Mouse (Mus musculus): ENCODE results near the gene Arhgef11.

The Arhgef11 gene

DNA sequence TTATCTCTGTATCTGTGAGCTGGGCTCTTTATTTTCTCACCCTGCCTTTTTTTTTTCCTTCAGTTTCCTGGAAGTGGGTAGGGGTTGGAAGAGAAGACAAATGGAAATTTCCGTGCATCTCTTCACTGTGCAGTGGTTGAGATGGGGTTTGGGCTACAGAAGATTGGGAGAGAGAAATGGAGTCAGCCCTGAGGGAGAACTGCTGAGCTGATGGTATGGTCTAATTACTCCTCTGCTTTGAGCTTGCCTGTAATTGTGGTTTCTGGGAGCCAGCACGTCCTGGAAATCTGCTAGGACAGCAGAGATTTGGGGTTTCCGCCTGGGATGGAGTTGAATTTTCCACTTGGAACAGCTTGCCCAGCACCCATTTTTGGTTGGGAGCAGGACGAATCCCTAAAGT, 43.1 kb downstream of the Arhgef11 start:
- in situ Hi-C loops (cut with MboI, MseI), result no loop called here

DNA sequence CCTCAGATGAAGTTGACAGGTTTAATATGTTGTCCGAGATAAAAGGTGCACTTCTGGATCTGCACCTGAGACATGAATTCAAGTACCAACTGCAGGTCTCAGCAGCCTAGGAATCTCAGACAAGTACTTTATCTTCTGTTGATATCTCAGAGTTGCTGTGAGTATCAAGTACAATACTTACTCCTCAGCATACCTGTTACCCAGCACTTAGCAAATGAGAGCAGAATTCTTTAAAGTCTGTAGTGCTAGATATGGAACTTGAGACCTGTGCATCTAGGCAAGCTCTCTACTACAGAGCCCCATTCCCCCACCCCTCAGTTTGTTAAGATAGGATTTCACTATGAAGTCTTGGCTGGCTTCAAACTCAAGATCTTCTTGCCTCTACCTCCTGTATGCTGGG, 43.9 kb downstream of the Arhgef11 start:
- in situ Hi-C loops (cut with MboI, MseI), result no loop called here

DNA sequence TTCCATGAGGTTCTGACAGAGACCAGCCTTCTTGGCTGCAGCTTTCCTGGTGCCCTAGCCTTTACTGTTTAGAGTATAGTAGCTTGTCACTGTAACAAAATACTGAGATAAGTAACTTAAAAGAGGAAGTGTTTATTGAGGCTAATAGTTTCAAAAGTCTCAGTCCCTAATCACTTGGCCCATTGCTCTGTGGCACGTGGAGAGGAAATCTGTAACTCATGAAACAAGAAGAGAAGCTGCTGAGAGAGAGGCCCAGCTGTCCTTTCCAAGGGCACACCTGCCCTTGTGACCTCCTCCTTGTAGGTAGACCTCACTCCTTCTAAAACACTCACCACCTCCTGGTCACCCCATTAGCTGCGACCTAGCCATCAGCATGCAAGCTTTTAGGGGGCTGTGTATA, 101.2 kb downstream of the Arhgef11 start:
- in situ Hi-C loops (cut with MboI, MseI), result no loop called here

DNA sequence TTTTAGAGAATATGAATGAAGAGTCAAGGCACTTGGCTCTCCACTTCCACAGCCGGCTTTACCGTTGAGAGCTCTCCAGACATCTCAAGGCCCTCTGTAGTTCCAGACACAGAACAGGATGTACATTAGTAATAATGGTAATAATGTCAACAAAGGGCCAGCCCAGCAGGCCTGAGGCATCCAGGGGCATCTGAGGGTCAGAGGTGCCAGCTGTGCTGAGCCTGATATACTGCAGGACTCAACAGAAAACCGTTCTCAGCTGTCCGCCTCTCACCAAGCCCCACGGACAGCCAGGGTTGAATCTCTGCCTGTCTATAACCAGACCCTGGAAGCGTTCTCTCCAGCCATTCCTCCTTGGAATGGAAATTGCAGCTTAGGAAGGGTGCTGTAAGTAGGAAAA, 107.2 kb downstream of the Arhgef11 start:
- in situ Hi-C loops (cut with MboI, MseI), result no loop called here

DNA sequence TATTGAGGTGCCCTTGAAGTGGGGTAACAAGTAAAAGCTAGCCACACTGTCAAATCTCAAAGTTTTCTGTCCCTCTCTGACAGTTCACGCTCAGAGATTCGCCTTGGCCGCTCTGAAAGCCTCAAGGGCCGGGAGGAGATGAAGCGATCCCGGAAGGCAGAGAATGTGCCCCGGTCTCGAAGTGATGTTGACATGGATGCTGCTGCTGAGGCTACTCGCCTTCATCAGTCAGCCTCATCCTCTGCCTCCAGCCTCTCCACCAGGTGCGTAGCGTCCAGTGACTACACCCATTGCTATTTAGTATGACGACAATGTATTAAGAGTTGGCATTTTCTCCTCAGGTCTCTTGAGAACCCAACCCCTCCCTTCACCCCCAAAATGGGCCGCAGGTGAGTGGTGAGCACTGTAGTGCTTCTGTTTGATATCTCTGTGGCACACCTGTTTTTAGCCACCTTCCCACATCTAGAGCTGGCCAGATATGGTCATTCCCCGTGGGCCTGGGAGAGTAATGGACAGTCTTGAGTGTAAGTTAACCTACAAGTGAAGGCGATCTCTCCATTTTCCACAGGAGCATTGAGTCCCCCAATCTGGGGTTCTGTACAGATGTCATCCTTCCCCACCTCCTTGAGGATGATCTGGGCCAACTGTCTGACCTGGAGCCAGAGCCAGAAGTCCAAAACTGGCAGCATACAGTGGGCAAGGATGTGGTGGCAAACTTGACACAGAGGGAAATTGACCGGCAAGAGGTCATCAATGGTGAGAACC, 108.2 kb downstream of the Arhgef11 start:
- in situ Hi-C loops (cut with MboI, MseI), result no loop called here

DNA sequence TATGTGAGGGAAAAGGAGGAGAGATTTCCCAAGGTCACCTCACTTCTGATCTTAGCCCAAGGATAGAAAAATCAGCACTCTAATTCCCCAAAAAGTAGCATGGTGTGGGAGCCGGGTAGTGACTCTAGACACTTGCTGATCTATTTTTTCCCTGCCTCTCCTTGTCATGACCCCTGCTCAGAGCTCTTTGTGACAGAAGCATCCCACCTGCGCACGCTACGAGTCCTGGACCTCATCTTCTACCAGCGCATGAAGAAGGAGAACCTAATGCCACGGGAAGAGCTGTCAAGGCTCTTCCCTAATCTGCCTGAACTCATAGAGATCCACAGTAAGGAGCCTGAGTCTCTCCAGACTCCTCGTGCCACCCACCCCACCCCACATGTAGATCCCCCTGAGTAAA, 108.8 kb downstream of the Arhgef11 start:
- in situ Hi-C loops (cut with MboI, MseI), result no loop called here

DNA sequence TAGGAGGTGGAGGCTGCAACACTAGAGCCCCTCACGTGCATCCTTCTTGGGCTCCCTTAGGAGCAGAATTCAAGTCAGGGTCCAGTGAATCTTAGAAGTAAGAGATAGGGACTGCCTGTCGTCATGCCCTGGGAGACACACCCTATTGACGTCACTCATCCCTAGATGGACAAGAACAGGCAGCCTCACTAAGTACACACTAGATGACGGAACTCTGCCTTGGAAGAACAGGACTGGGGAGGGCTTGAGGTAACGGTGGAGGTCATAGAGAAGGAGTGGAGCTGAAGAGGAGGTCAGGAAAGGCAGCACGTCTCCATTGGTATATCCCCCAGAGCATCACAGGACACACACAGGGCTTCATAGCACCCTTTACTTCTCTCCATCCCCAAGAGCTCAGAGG, 111.3 kb downstream of the Arhgef11 start:
- in situ Hi-C loops (cut with MboI, MseI), result no loop called here

DNA sequence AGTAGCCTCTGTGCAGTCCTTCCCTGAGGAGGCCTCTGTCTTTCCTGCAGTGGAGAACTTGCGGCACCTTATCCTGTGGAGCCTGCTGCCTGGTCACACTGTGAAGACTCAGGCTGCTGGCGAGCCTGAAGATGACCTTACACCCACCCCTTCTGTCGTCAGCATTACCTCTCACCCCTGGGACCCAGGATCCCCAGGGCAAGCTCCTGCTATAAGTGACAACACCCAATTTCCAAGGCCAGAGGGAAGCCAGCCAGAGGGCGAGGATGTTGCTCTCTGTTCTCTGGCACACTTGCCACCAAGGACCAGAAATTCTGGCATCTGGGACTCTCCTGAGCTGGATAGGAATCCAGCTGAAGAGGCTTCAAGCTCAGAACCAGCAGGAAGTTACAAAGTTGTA, 115.7 kb downstream of the Arhgef11 start:
- in situ Hi-C loops (cut with MboI, MseI), result no loop called here

DNA sequence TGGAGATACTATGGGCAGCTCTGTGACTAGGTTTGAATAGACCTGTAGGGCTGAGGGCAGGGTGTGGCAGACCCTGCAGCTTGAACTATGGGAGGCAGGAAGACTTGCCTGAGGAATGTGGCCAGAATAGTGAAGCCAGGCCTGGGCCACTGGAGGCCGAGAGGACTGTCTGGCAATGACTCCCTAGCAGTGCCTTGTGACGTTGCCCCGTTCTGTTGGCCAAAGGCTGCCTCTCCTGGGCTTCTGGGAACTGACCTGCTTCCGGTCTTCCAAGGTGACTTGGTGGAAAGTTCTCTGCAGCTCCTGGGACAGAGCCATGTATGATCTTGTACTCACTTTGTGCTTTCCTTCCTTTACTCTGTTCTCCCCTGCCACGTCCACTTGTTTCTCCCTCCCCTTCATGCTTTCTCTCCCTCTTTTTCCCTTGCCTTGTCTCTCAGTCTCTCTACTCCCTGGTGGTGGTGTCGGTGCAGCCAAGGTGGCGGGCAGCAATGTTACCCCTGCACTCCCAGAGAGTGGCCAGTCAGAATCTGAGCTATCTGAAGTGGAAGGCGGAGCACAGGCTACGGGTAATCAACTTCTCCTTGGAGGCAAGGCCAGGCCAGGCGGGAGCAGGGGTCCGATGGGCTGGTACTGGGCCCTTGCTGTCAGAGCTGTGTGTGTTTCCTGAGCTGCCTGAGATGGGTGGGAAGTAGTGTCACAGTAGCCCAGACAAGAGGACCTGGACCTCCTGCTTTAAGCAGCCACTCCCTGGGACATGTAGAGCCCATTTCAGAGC, 116.8 kb downstream of the Arhgef11 start:
- in situ Hi-C loops (cut with MboI, MseI), result no loop called here

DNA sequence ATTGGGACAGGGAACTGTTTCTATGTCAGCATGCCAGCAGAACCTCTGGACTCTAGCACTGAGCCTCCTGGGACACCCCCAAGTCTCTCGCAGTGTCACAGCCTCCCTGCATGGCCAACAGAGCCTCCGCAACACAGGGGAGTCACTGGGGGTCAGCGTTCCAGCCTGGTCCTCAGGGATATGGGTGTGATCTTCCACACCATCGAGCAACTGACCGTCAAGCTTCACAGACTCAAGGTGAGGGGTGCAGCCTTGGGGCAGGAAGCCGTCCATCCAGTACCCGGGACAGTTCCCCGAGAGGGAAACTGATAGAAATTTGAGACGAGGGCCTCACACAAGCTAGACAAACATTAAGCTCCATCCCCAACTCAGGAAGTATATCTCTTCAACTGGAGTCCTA, 118.0 kb downstream of the Arhgef11 start:
- in situ Hi-C loops (cut with MboI, MseI), result no loop called here

DNA sequence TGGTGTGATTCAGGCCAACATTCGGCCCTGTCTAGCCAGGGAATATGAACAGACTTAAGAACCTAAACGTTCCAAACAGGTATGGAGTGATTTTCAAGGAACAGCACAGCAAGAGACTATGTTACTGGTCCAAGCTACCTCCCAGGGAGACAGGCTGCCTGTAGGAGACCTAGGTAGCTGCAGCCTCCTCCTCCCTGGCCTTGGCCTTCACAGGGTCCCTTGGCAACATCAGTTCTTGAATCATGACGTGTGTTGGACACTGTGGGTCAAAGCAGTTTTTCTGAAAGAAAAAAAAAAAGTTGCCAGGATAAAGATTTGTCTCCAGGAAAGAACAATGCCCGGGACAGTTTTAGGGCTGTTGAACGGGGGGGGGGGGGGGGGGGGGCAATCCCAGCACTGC, 121.5 kb downstream of the Arhgef11 start:
- in situ Hi-C loops (cut with MboI, MseI), result no loop called here

DNA sequence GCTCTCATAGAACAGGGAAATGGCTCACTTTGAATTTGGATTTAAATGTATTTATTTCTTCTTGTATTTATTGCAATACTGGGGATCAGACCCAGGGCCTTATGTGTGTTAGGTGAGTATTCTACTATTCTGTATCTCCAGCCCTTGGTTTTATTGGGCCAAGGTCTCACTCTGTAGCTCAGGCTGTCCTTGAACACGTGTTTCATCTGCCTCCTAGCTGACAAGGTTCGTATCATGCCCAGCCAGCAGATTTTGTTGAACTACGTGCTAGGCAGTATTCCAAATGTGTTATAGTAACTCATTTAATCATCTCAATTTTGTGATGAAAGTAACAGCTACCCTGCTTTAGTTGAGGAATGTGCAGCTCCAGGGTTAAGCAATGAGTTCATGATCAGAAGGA, 124.7 kb downstream of the Arhgef11 start:
- in situ Hi-C loops (cut with MboI, MseI), result no loop called here

DNA sequence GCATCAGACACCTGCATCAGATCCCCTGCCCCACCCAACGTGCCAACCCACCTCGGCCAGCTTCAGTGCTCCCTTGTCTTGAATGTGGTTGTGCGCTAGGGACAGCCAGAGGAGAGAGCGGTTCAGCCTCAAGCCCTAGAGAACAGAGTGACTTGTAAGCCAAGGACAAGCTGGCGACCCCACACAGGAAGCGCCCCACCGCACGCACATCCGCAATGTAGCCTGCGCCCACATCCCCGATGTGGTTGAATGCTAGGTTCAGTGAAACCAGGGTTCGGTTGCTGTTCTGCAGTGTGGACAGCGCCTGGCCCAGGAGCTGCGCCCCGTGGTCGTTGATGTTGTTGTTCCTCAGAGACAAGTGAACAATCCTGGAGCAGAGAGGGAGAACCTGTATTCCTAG, 125.4 kb downstream of the Arhgef11 start:
- in situ Hi-C loops (cut with MboI, MseI), result no loop called here

DNA sequence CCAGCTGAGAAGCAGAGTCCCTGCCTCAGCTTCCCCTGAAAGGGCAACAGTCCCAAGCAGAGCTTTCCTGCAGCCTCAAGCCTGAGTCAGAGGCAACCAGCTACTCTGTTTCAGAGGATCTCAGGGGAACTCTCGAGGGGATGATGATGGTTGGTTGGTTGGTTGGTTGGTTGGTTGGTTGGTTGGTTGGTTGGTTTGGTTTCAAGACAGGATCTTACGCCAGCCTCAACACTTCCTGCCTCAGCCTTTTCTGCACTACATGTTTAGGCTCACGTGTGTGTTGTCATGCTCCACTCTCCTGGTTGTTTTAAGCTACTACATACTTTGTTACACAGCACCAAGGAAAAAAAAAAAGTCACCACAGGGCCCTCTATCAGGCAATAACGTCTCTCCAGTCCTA, 126.6 kb downstream of the Arhgef11 start:
- in situ Hi-C loops (cut with MboI, MseI), result no loop called here

DNA sequence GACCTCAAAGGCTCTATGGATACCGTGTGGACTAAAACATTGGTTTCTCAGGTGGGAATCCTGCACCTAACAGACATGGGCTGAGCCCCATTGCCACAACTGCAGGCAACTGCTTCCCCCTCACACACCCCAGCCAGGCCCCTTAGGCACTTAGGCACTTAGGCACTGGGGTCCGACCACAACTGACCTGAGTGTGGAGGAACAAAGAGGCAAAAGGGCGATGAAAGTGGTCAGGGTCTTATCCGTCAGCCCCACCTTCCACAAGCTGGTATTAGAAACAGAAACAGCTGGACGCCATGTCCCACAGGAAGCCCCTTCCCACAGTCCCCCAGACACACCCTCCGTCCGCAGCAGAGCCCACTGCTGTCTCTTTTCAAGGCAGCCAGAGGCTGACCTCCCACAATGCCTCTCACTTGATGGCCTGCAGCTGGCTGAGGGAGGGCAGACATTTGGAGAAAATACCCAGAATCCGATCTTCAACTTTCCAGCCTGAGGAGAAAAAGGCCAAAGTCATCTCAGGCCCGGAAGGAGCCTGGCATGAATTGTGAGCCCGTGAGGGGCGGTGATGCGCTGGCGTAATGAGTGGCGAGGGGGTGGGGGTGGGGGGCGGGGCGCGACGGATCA, 127.8 kb downstream of the Arhgef11 start:
- in situ Hi-C loops (cut with MboI, MseI), result no loop called here

DNA sequence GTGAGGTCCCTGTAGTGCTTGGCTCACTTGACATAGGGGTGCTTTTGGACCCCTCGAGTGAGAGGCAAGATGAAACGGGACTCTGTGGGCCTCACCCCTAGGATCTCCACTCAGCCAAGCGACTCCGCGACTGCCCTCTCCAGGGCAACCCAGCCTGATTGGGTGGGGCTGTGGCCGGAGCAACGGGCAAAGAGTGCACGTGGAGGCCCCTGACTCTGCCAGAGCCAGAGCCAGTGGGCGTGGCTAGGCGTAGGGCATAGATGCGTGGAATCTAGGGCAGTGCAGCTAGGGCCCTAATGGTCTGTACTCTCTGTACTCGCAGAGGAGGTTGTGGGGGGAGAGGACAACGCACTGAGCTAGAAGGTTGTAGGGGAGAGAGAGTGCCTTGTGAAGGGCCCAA, 131.1 kb downstream of the Arhgef11 start, which contains the start of gene Lrrc71:
Gene Lrrc71 (minus strand): TSS at position 195 of the 400 bp plus-strand sequence.
- in situ Hi-C loops (cut with MboI, MseI), result no loop called here

DNA sequence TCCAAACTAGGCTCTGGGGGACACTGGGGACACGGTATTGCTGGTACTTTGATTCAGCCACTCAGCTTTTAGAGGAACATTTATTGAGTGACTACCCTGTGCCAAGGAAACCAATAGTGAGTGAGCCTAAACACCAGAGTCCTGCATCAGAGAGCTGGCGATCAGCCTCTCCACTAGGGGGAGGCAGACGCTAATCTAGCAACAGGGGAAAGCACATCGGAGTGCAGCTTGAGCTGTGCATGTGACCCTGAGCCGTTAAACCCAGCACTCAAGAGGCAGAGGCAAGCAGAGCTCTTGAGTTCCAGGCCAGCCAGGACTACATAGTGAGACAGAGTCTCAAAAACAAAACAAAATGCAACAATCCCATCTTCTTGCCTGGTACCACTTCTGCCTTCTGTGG, 131.7 kb downstream of the Arhgef11 start:
- in situ Hi-C loops (cut with MboI, MseI), result no loop called here

DNA sequence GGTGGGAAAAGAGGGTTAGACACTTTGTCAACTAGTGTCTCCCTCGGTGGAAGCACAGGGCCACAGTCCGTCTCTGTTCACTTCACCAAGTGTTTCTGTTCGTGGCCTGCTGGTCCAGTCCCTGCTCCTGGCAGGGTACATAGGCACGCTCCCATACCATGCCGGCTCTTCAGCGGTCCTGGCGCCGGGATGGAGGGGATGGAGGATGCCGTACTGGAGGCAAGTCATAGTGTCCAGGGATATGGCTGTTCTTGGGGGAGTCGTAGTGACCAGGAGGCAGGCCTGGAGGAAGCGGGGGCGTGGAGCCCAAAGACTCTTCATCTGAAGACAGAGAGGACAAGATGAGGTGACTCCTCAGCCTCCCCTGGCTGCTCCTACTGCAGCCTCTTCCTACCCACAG, 132.6 kb downstream of the Arhgef11 start:
- in situ Hi-C loops (cut with MboI, MseI), result no loop called here

DNA sequence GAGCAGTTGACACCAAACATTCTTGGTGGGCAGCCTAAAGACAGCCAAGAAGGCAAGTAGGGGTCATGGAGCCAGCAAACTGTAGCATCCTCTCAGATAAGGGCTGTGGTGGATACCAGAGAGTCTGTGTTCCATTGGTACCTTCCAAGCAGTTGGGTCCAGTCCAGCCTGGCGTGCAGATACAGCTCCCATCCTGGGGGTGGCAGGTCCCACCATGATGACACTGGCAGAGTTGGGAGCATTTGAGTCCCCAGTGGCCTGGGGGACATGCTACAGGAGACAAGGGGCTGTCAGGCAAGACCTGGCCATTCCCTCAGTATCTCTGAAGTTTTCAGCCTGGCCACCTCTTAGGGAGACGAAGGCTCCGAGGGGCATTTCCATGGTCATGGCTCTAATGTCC, 135.2 kb downstream of the Arhgef11 start:
- in situ Hi-C loops (cut with MboI, MseI), result no loop called here

DNA sequence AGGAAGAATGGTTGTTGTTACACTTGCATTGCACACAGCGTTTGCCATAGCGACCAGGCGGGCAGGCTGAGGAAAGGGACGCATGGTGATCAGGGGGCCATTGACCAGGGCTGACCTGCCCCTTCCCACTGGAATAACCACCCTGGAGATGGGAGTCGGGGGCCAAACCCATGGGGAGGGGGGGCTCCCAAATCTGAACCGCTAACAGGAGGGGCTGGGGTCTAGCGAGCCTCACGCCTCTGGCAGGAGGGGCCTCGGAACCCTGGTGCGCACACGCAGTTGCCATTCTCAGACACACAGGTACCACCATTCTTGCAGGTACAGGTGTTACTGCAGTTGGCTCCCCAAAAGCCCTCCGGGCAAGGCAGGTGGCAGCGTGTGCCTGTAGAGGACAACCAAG, 136.5 kb downstream of the Arhgef11 start:
- in situ Hi-C loops (cut with MboI, MseI), result no loop called here

DNA sequence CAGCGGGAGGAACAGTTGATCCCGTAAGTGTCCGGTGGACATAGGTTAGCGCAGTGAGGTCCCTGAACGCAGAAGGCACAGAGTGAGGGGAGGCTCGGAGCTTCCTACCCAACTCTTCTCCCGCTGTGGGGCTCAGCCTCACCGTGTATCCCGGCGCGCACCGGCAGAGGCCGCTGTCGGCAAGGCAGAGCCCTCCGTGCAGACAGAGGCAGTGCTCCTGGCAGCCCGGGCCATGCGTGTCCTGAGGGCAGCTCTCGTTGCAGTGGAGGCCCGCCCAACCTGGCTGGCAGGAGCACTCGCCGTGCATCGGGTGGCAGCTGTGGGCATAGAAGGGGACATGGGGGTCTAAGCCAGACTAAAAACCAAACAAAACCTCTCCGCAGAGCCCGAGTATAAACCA, 138.6 kb downstream of the Arhgef11 start:
- in situ Hi-C loops (cut with MboI, MseI), result no loop called here

DNA sequence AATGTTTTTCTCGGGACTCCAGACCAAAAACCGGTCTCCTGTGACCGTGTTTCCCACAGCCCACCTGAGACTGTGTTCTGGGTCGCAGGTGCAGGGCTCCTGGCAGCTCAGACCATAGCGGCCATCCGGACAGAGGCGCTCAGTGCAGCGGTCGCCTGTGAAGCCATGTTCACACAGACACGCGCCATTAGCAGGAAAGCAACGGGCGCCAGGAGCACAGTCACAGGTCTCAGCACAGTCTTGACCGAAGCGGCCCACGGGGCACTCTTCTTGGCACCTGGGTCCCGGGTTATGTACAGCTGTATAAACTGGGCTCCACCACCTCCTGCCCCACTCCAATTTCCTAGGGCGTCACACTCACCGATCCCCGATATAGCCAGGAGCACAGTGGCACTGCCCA, 139.1 kb downstream of the Arhgef11 start:
- in situ Hi-C loops (cut with MboI, MseI), result no loop called here

DNA sequence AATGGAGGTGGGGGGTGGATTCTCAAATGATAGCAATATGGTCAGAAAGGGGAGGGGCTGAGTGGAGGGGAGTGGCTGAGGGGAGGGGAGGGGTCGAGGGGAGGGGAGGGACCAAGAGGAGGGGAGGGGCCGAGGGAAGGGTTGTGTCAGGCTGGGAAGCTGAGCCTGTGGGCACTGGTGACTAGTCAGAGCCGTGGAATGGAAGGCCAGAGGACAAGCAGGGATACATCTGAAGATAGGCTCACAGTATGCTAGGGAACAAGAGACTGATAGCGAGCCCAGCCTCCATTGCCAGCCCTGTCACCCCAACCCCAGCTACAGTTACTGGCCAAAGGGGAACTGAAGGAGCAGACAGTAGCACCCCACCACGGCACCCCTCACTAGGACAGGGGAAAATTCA, 141.3 kb downstream of the Arhgef11 start:
- in situ Hi-C loops (cut with MboI, MseI), result no loop called here

Measured in T-helper 17 cell (primary cell).